Mouse (Mus musculus) bone marrow, adult 2 months (tissue): ENCODE data around the gene Fyb. TPM values are rescaled to one million over a fixed set of nuclear protein-coding genes. Genes with fewer than 3 reads are reported as not detected.

ENCODE experiments used
- H3K27ac ChIP-seq: fragments of 200-500 bp; 2 replicates; pipeline ENCODE4 v1.5.1; 2012; ENCODE audit warnings: low read depth, mild to moderate bottlenecking, control low read depth, inconsistent platforms, low read length; ENCODE audit not compliant: control insufficient read depth, poor library complexity, insufficient read depth
- H3K4me1 ChIP-seq: fragments of 200-500 bp; 2 replicates; pipeline ENCODE4 v1.6.1; 2011; ENCODE audit warnings: low read length; ENCODE audit not compliant: control insufficient read depth, insufficient read depth
- H3K4me3 ChIP-seq: fragments of 200-500 bp; replicated peaks from 2 replicates; pipeline ENCODE3; 2011; ENCODE audit warnings: mild to moderate bottlenecking, low read depth, low read length, control low read depth; ENCODE audit not compliant: control insufficient read depth
- CTCF ChIP-seq: fragments of 200-500 bp; IDR thresholded peaks from 2 replicates; pipeline ENCODE4 v1.5.1; 2011; ENCODE audit warnings: low read length, control low read depth; ENCODE audit not compliant: control insufficient read depth, insufficient read depth
- POLR2A ChIP-seq: fragments of 200-500 bp; IDR thresholded peaks from 2 replicates; pipeline ENCODE4 v1.6.1; 2011; ENCODE audit warnings: low read depth, mild to moderate bottlenecking, control low read depth, low read length, borderline replicate concordance; ENCODE audit not compliant: control insufficient read depth
- WGBS: fragments of 180-500 bp; shearing (Covaris S2); methylation state at CpG from one replicate; pipeline ENCODE4 v1.1.7; 2018; 5-methylcytosine and 5-hydroxymethylcytosine counted together
- polyA plus RNA-seq: library from polyadenylated mRNA; stranded (reverse); fragments of >200 nt; gene quantifications from 2 replicates; pipeline ENCODE4 v1.2.4, GENCODE M21; 2011; ENCODE audit warnings: low replicate concordance; ENCODE audit not compliant: missing spikeins, insufficient read depth, insufficient read length

Gene Fyb
- polyA plus RNA-seq, 1 experiment = 126 TPM

GRCm38 (mm10) chr15:6555536-6555935 lies 32.9 kb downstream of the Fyb start:
- TF ChIP-seq CTCF = no peak
- no peak for TF ChIP-seq POLR2A
- H3K4me3 ChIP-seq = no peak overlapping the region
- WGBS = 8% methylated on average over 2 of the region's 2 CpGs
- H3K4me1 ChIP-seq = peaks cover 2% of the 10 kb centered on the region; the same call in 1 of the 2 replicates
- no peak overlapping the region for H3K27ac ChIP-seq

GRCm38 (mm10) chr15:6556272-6556671 lies 33.6 kb downstream of the Fyb start:
- TF ChIP-seq CTCF (no peak), POLR2A (no peak)
- H3K4me1 ChIP-seq = peaks cover 2% of the 10 kb centered on the region; the same call in 1 of the 2 replicates
- H3K4me3 ChIP-seq = no peak overlapping the region
- H3K27ac ChIP-seq = no peak overlapping the region
- 46% methylated on average over 4 of the region's 4 CpGs for WGBS

DNA sequence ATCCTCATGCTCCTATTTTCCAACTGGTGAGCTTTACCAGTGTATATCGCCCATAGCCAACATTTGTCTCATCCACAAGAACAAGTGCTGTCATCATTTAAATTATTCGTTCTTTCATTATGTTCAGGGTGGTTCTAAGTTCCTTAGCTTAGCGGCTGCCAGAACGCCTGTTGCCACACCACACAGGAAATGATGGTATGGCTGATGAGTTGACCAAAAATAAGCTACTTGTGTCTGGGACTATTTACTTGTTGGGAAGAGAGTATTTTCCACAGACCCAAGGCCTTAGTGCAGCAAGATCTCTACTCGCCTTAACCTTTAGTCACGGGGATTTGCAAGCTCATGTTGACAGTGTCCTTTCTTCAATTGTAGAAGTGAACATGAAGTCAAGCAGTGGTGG lies 34.3 kb downstream of the Fyb start:
- no peak overlapping the region for H3K4me3 ChIP-seq
- TF ChIP-seq POLR2A (no peak), CTCF (no peak)
- H3K4me1 ChIP-seq = peaks cover 2% of the 10 kb centered on the region; the same call in 1 of the 2 replicates
- H3K27ac ChIP-seq = peak overlapping the region; percentile 6; the same call in 1 of the 2 replicates
- WGBS = 38% methylated on average over 6 of the region's 6 CpGs

DNA sequence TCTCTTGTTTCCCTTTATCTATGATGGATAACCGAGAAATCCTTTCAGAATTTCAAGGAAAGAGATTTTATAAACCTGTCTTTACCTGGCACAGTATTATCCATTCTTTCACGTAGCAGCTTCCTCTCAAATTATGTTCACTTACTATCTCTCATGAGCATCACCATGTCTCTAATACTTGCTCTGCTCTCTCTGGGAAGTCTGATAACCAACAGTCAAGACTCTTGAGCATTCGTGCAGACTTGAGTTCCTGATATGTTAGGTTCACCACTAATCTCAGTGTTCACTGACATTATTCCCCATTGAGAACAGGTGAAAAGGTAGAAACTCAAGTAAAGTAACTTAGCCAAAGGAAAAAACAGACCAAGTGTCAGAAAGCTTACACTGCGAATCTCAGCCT lies 34.9 kb downstream of the Fyb start:
- Histone ChIP-seq H3K4me1 (peaks cover 2% of the 10 kb centered on the region; the same call in 1 of the 2 replicates), H3K27ac (no peak overlapping the region), H3K4me3 (no peak overlapping the region)
- 70% methylated on average over 4 of the region's 4 CpGs for WGBS
- TF ChIP-seq POLR2A (no peak), CTCF (no peak)

GRCm38 (mm10) chr15:6559188-6559587 lies 36.5 kb downstream of the Fyb start:
- no peak overlapping the region for H3K27ac ChIP-seq
- TF ChIP-seq POLR2A (no peak), CTCF (no peak)
- peaks cover 1% of the 10 kb centered on the region; the same call in 1 of the 2 replicates for H3K4me1 ChIP-seq
- 87% methylated on average over 9 of the region's 9 CpGs for WGBS
- H3K4me3 ChIP-seq = no peak overlapping the region

DNA sequence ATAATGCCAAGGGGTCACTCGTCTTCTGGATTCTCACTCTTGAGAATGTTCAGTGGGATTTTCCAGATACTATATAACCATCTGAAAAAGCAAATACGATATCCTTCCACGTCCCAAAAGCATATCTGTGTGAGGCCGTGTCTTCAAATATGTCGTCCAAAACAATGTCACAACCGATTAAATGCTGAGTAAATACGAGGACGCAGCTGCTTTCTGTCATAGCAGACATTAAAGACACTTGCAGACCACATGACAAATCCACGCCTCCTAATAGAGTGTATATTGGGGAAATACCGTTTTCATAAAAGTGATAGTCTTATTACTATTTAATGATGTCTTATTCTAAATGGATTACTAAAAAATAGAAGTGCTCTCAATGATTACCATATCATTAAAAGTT lies 38.0 kb downstream of the Fyb start:
- H3K4me1 ChIP-seq = no peaks in the 10 kb centered on the region; the same call in 1 of the 2 replicates
- H3K27ac ChIP-seq = no peak overlapping the region
- H3K4me3 ChIP-seq = no peak overlapping the region
- TF ChIP-seq CTCF = no peak
- no peak for TF ChIP-seq POLR2A
- WGBS = 87% methylated on average over 10 of the region's 10 CpGs

DNA sequence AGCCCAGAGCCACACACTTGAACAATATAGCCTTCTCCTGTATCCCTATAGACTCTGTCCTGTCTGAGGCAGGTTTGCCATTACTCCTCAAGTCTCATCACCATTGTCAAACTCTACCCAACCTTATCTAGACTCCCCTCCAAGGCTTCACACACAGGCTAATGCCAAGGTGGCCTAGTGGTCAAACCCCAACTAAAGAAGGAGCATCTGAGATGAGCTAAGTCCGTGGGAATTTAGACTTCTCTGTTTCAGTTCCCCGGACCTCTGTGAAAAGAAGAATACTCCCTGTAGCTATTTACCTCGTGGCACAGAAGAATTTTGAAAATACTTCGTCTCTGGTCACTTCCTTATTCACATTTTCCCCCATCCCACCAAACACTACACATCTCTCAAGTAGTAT lies 39.5 kb downstream of the Fyb start:
- peak overlapping the region; percentile 51; the same call in 1 of the 2 replicates for H3K27ac ChIP-seq
- WGBS = 47% methylated on average over 4 of the region's 4 CpGs
- TF ChIP-seq CTCF (no peak), POLR2A (no peak)
- no peak overlapping the region for H3K4me3 ChIP-seq
- no peaks in the 10 kb centered on the region; the same call in 1 of the 2 replicates for H3K4me1 ChIP-seq

GRCm38 (mm10) chr15:6562629-6563028 lies 40.0 kb downstream of the Fyb start:
- WGBS = 4% methylated on average over 2 of the region's 2 CpGs
- no peak for TF ChIP-seq POLR2A
- no peak for TF ChIP-seq CTCF
- H3K27ac ChIP-seq = no peak overlapping the region
- no peak overlapping the region for H3K4me3 ChIP-seq
- H3K4me1 ChIP-seq = no peaks in the 10 kb centered on the region; the same call in 1 of the 2 replicates

- Histone ChIP-seq H3K4me3 (no peak overlapping the region), H3K27ac (no peak overlapping the region; the same call in 1 of the 2 replicates), H3K4me1 (peaks cover 5% of the 10 kb centered on the region)
- WGBS = 28% methylated on average over 11 of the region's 11 CpGs
- TF ChIP-seq POLR2A (no peak), CTCF (no peak)
Measured at GRCm38 (mm10) chr15:6564977-6565421, 42.3 kb downstream of the Fyb start.

DNA sequence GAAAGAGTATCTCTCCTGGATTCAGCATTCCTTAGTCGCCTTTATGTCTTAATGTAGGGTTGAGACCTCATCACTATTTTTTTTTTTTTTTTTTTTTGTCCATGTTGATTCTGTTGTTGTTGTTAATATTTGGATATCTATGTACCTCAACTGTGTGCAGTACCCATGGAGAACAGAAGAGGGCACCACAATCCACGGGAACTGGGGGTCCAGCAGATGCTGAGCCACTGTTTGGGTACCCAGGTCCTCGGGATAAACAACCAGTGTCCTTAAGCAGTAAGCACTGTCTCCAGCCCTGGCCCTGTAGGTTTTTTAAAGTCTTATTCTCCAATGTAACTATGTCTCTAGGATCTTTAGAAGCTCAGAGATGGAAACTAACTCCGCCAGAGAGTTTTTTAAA lies 43.2 kb downstream of the Fyb start:
- TF ChIP-seq CTCF (no peak), POLR2A (no peak)
- 87% methylated on average over 4 of the region's 4 CpGs for WGBS
- Histone ChIP-seq H3K4me3 (no peak overlapping the region), H3K4me1 (peaks cover 5% of the 10 kb centered on the region), H3K27ac (no peak overlapping the region)
